Mouse (Mus musculus): Measurements from ENCODE around the gene Vps41. TPM values are rescaled to one million over a fixed set of nuclear protein-coding genes. Genes with fewer than 3 reads are reported as not detected.

Gene Vps41
- total and polyA plus RNA-seq, 3 experiments = 26.0 to 27.2 TPM; not detected in 1

DNA sequence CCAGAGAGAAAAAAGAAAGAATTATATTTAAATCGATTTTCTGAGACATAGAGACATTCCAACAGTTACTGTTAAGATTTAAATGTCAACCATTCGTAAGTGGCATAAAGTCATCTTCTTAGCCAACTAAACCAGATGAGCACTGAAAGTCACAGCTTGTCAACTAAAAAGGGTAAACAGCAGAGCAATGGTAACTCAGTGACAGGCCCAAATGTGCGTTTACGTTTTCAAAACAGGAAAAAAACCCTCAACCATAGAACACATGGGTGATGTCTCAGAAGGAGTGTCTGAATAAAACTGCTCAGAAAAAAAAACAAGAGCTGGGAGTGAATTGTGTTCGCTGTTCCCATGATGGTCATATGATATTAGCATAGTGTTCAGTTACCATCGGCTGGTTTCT lies 186.5 kb downstream of the Vps41 start:
- Histone ChIP-seq H3K9ac (ENCODE audit: control insufficient read depth, low read depth, low read length, poor library complexity, severe bottlenecking) (no peak overlapping the region), H3K36me3 (ENCODE audit: control insufficient read depth in 1 of 2, insufficient read depth in 2 of 2, low read length in 2 of 2) (no peaks in the 10 kb centered on the region), H3K27ac (ENCODE audit: control insufficient read depth, low read depth, low read length) (no peak overlapping the region), H3K4me1 (ENCODE audit: control insufficient read depth in 1 of 2, insufficient read depth in 2 of 2, low read length in 2 of 2) (no peaks in the 10 kb centered on the region), H3K27me3 (ENCODE audit: control insufficient read depth in 1 of 2, insufficient read depth in 2 of 2, low read length in 2 of 2) (no peaks in the 10 kb centered on the region; a peak in 2 of 4 replicates), H3K79me2 (ENCODE audit: control insufficient read depth, insufficient read depth, low read length, poor library complexity) (no peaks in the 10 kb centered on the region), H3K9me3 (replicated peaks; ENCODE audit: insufficient read depth, low read length) (no peaks in the 10 kb centered on the region), H3K4me3 (ENCODE audit: control insufficient read depth in 1 of 2, insufficient read depth in 1 of 2, low read depth in 2 of 2, low read length in 2 of 2) (no peak overlapping the region)
- DNase-seq (ENCODE audit: low read depth, low spot score) = no peak
- TF ChIP-seq CHD1 (IDR thresholded peaks at IDR 0.05; ENCODE audit: low read depth, low read length) (no peak), USF2 (IDR thresholded peaks at IDR 0.05; ENCODE audit: borderline replicate concordance in 1 of 2, insufficient read depth in 1 of 2, low read depth in 1 of 2, low read length in 2 of 2) (no peak), ETS1 (IDR thresholded peaks at IDR 0.05; ENCODE audit: low read depth, low read length) (no peak), JUND (IDR thresholded peaks at IDR 0.05; ENCODE audit: low read depth, low read length) (no peak), USF1 (IDR thresholded peaks at IDR 0.05; ENCODE audit: low read depth, low read length) (no peak), MYB (IDR thresholded peaks at IDR 0.05; ENCODE audit: low read depth, low read length) (no peak), POLR2AphosphoS5 (IDR thresholded peaks at IDR 0.05; ENCODE audit: borderline replicate concordance, low read depth, low read length) (no peak), TAL1 (IDR thresholded peaks at IDR 0.05; ENCODE audit: low read length) (no peak), TCF12 (IDR thresholded peaks at IDR 0.05; ENCODE audit: low read depth, low read length) (no peak)

DNA sequence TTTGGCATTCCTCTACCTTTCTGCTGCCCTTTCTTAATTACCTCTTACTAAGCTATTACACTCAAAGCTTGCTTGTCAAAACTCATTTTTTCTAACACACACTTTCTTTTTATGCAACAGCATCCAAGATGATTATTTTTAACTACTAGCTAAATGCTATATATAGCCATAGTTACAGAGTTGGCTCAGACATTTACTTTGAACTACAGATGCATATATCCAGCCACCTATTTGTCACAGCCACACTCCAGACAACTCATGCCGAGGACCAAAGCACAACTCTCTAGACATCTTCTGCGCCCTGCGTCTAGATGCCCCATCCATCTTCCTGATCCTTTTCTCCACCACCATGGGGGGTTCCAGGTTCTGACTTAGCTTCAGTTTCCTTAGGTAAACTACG lies 197.7 kb downstream of the Vps41 start:
- no peaks in the 10 kb centered on the region for H3K9me3 ChIP-seq (replicated peaks; ENCODE audit: insufficient read depth, low read length)
- H3K4me3 ChIP-seq (ENCODE audit: control insufficient read depth in 1 of 2, insufficient read depth in 1 of 2, low read depth in 2 of 2, low read length in 2 of 2) = no peak overlapping the region
- H3K27me3 ChIP-seq (ENCODE audit: control insufficient read depth in 1 of 2, insufficient read depth in 2 of 2, low read length in 2 of 2) = no peaks in the 10 kb centered on the region
- H3K4me1 ChIP-seq (ENCODE audit: control insufficient read depth in 1 of 2, insufficient read depth in 2 of 2, low read length in 2 of 2) = no peaks in the 10 kb centered on the region
- no peak for TF ChIP-seq SIN3A (IDR thresholded peaks at IDR 0.05; ENCODE audit: low read length)
- no peak for TF ChIP-seq ZNF384 (IDR thresholded peaks at IDR 0.05; ENCODE audit: low read depth, low read length)
- TF ChIP-seq NELFE (IDR thresholded peaks at IDR 0.05; ENCODE audit: low read depth, low read length) = no peak
- TF ChIP-seq CHD1 (IDR thresholded peaks at IDR 0.05; ENCODE audit: low read depth, low read length) = no peak
- TF ChIP-seq MYB (IDR thresholded peaks at IDR 0.05; ENCODE audit: low read depth, low read length) = no peak
- no peak for TF ChIP-seq POLR2A (IDR thresholded peaks at IDR 0.05; ENCODE audit: control insufficient read depth in 1 of 2, insufficient read depth in 1 of 2, low read depth in 1 of 2, low read length in 2 of 2, poor library complexity in 1 of 2)
- TF ChIP-seq TBP (IDR thresholded peaks at IDR 0.05; ENCODE audit: low read depth, low read length) = no peak
- no peak for TF ChIP-seq ELF1 (IDR thresholded peaks at IDR 0.05; ENCODE audit: low read depth, low read length)
- TF ChIP-seq KAT2A (conservative IDR thresholded peaks at IDR 0.05; ENCODE audit: low read depth, low read length) = no peak
- TF ChIP-seq ZMIZ1 (IDR thresholded peaks at IDR 0.05; ENCODE audit: low read depth, low read length) = no peak
- TF ChIP-seq MAZ (IDR thresholded peaks at IDR 0.05; ENCODE audit: low read depth, low read length) = no peak
- TF ChIP-seq ETS1 (IDR thresholded peaks at IDR 0.05; ENCODE audit: low read depth, low read length) = no peak
- TF ChIP-seq USF1 (IDR thresholded peaks at IDR 0.05; ENCODE audit: low read depth, low read length) = no peak
- TF ChIP-seq RCOR1 (IDR thresholded peaks at IDR 0.05; ENCODE audit: low read depth, low read length) = no peak
- TF ChIP-seq E2F4 (IDR thresholded peaks at IDR 0.05; ENCODE audit: borderline replicate concordance, low read depth, low read length) = no peak
- no peak for TF ChIP-seq TCF12 (IDR thresholded peaks at IDR 0.05; ENCODE audit: low read depth, low read length)
- TF ChIP-seq SMC3 (IDR thresholded peaks at IDR 0.05; ENCODE audit: low read depth, low read length) = no peak
- TF ChIP-seq ZKSCAN1 (IDR thresholded peaks at IDR 0.05; ENCODE audit: low read depth, low read length) = no peak
- H3K27ac ChIP-seq (ENCODE audit: control insufficient read depth, low read depth, low read length) = no peak overlapping the region
- DNase-seq (ENCODE audit: low read depth, low spot score) = no peak
- no peaks in the 10 kb centered on the region for H3K79me2 ChIP-seq (ENCODE audit: control insufficient read depth, insufficient read depth, low read length, poor library complexity)
- H3K36me3 ChIP-seq (ENCODE audit: control insufficient read depth in 1 of 2, insufficient read depth in 2 of 2, low read length in 2 of 2) = no peaks in the 10 kb centered on the region
- no peak overlapping the region for H3K9ac ChIP-seq (ENCODE audit: control insufficient read depth, low read depth, low read length, poor library complexity, severe bottlenecking)

Other genes with a start within 250 kb of the Vps41 start
- gene Amph, start 230.9 kb downstream of the Vps41 start, total RNA-seq (2012; rRNA removed) = not detected in 2 replicates
- not detected for gene Amph, start 230.9 kb downstream of the Vps41 start, polyA plus RNA-seq (2012; ENCODE audit: insufficient read depth in 1 of 2, insufficient read length in 2 of 2, low read depth in 1 of 2, low replicate concordance in 2 of 2, missing spikeins in 1 of 2)

All from MEL (cell line).